Mouse (Mus musculus) skeletal muscle tissue, adult 2 months (tissue): ENCODE data around the gene Tmem45b.

Source experiments
- DNase-seq: peaks from one replicate; pipeline ENCODE4 v3.0.0-alpha.2; 2012; ENCODE audit warnings: low read depth, low spot score

Tmem45b gene

DNA sequence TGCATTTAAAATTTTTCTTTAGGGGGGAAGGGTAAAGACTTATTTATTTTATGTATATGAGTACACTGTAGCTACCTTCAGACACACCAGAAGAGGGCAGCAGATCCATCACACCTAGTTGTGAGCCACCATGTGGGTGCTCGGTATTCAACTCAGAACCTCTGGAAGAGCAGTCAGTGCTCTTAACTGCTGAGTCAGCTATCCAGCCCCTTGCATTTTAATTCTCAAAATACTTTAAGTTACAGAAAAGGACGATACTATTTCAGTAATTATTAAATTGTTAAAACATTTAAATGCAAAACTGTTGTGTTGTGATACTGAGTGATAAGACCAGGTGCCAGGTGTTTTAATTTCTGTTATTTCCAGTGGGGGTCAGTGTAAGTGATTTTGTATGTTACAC is 60.0 kb downstream of the Tmem45b start:
- no peak for DNase-seq

DNA sequence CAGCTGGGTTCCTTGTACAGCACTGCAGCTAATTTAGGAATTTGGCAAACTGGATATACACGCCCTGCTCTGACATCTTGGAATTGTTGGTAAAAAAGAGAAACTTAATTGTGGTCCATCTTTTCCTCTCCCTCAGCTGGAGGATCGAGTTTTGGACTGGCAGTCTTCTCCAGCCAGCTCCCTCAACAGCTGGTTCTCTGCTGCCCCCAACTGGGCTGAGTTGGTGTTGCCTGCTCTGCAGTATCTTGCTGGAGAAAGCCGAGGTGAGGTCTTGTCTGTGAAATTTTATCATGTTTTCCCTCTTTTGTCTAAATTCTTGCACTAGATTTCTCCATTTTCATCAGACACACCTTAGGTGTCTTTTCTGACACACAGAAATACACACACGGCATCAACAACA is 63.8 kb downstream of the Tmem45b start:
- peak; percentile 20 for DNase-seq

DNA sequence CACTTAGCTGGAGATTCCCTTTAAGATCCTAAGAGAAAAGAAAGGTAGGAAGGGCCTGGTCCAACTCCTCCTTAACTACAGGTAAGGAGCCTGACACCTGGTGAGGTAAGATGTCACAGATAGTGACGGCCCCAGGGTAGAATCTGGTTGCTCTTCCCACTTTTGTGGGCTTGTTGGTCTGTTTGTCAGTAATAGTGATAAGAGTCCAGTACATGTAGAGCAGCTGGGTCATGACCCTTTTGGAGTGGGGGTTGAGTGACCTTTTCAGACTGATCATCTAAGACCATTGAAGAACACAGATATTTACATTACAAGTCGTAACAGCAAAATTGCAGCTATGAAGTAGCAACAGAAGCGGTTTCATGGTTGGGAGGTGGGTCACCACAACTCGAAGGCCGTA is 77.1 kb downstream of the Tmem45b start:
- DNase-seq = no peak

DNA sequence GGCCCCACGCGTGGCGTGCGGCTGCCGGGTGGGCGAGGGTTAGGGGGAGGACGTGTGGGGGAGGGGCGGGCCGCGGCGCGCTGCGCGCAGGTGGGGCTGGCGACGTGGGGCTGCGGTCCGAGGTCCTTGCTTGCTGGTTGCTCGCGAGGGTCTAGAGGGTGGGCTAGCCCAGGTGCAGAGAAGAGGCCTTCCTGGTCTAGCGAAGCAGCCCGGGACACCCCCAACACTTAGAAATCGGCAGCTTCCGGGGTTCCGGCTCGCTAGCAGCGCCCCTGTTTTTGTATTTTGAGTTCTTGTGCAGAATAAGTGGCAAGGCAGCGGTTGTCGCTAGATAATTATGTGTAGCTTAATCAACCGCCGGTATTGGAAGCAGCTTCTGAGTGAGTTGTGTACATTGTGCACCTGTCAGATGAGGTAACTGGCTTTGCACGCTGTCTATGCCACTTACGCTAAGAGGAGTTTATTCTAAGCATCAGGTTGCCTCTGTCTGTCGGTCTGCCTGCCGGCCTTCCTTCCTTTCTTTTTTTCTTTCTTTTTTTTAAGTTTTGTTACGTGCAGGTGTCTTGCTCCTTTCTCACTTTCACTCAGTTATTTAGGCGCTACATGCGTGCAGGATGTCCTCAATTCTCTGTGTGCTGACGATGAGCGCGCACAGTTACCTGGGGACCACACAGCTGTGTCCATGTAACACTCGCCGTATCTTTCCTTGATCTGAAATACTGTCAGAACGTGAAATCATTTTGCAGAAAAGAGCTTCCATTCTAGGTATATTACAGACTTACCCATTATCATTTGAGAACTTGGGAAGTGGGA is 77.7 kb downstream of the Tmem45b start:
- DNase-seq = no peak

DNA sequence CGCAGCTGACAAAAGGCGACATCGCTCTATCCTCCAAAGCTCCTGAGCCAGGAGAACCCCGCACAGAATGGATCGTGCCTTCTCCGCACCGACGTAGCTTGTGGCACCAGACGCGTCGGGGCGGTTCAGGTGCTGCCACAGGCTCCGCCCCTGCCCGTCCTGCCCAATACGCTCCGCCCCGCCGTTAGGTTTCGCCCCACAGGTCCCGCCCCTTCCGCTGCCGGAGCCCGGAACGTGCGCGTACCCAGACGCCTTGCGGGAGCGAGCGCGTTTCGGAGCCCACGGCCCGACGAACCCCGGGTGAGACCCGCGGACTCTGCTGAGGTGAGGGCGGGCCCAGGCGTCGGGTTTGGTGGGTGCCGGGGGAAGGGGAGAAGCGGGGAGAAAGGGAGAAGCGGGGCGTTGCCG is 78.3 kb downstream of the Tmem45b start, which contains the start of gene Nfrkb:
Nfrkb (plus strand) TSS at position 246 of the 408 bp plus-strand sequence.
- peak; percentile 85 for DNase-seq

DNA sequence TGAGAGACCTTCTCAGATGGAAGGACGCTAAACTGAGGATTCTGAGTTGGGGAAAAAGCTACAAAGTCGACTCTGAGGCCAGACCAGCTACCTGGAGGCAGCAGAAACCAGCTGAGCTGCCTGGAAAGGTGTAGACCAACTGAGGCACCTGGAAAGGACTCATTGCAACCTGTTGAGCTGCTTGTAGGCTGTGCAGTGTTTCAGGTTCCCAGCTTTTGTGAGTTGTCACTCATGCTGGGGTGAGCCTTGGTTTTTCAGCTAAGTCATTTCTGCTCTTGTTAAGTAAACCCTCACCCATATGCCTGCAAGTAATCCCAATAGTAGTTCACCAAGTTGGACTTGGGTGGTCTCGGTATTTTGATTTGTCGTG is 78.8 kb downstream of the Tmem45b start:
- no peak for DNase-seq

DNA sequence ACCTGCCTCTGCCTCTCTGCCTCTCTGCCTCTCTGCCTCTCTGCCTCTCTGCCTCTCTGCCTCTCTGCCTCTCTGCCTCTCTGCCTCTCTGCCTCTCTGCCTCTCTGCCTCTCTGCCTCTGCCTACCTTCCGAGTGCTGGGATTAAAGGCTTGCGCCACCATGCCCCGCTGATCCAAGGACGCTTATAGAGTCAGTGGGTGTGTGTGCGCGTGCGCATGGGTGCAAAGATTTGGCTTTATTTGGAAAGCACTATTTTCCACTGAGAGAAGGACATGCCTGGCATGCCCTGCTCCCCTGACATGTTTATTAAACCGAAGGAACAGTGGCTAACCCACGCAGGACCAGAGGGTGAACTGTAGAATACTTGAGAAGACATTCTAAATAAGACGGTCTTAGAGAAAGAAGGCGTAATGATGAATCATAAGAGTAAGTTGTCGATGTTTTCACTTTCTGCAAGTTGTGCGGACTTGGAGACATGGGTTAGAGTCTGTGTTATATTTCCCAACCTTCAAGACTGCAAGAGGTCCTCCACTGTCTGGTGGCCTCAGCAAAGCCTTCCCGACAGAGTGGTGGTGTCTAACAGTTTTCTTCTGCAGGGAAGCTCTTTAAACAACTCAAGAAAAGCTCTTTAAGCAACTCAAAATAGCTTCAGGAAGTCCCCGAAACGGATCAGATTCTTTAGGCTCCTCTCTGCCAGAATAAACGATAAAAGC is 79.3 kb downstream of the Tmem45b start:
- DNase-seq = no peak

DNA sequence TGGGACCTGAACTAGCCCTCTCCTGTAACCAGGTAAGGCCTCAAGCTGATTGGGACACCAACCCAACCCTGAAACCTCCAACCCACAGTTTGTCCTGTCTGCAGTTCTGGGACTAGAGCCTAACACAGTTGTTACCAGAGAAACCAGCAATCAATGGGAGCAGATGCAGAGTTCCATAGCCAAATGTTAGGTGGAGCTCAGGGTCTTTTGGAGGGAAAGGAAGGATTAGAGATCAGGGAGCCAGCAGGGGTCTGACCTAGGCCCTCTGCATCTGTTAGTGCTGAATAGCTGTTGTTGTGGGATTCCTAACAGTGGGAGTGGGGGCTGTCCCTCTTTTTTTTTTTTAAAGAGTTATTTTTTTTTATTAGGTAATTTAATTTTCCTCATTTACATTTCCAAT is 87.6 kb downstream of the Tmem45b start:
- DNase-seq = no peak
